Mouse (Mus musculus) neural tube, embryonic 12.5 days (tissue): Measurements from ENCODE around the gene Usp35. TPM values are rescaled to one million over a fixed set of nuclear protein-coding genes. Genes with fewer than 3 reads are reported as not detected.
A peak's percentile ranks its signal among the peaks of the same experiment; 100 is the strongest.

ENCODE experiments used
- ATAC-seq: fragments of 200-750 bp; cut with Nextera tagmentation; 2 replicates; pipeline ENCODE4 v1.8.0; 2017; ENCODE audit warnings: low read depth, mild to moderate bottlenecking, moderate TSS enrichment, moderate library complexity; ENCODE audit not compliant: low FRiP score
- H3K27ac ChIP-seq: fragments of 300-500 bp; sonication (generic); 2 replicates; pipeline ENCODE4 v1.5.1; 2016
- H3K27me3 ChIP-seq: fragments of 300-500 bp; sonication (generic); replicated peaks from 2 replicates; pipeline ENCODE4 v1.6.1; 2016; ENCODE audit warnings: mild to moderate bottlenecking
- H3K36me3 ChIP-seq: fragments of 300-500 bp; sonication (generic); 2 replicates; pipeline ENCODE4 v1.6.1; 2016; ENCODE audit warnings: mild to moderate bottlenecking
- H3K4me1 ChIP-seq: fragments of 300-500 bp; sonication (generic); 2 replicates; pipeline ENCODE4 v1.6.1; 2016
- H3K4me2 ChIP-seq: fragments of 300-500 bp; sonication (generic); replicated peaks from 2 replicates; pipeline ENCODE4 v1.6.1; 2016; ENCODE audit warnings: mild to moderate bottlenecking
- H3K4me3 ChIP-seq: fragments of 300-500 bp; sonication (generic); 2 replicates; pipeline ENCODE4 v1.5.1; 2016
- H3K9ac ChIP-seq: fragments of 300-500 bp; sonication (generic); 2 replicates; pipeline ENCODE4 v1.6.1; 2016; ENCODE audit warnings: mild to moderate bottlenecking
- H3K9me3 ChIP-seq: fragments of 300-500 bp; sonication (generic); 2 replicates; pipeline ENCODE4 v1.6.1; 2016; ENCODE audit warnings: mild to moderate bottlenecking
- WGBS: fragments of 180-500 bp; shearing (Covaris S2); methylation state at CpG from one replicate; pipeline ENCODE4 v1.1.7; 2016; 5-methylcytosine and 5-hydroxymethylcytosine counted together
- polyA plus RNA-seq: library from polyadenylated mRNA; unstranded; fragments of >200 nt; fragmentation: Nextera tagmentation; extraction: Ambion mirVana; gene quantifications from 2 replicates; pipeline ENCODE4 v1.2.1, GENCODE M21; 2016

Gene Usp35
- polyA plus RNA-seq, result 4.4 and 4.9 TPM in 2 replicates

- H3K27ac ChIP-seq, result no peak within 1 kb of the TSS
- H3K4me1 ChIP-seq, result peaks cover 24% of the 10 kb centered on the region
- H3K4me3 ChIP-seq, result peak within 1 kb of the TSS; percentile 58
- 1% methylated on average over 68 of the region's 68 CpGs for WGBS
- H3K27me3 ChIP-seq, result peaks cover 6% of the 10 kb centered on the region
- H3K9me3 ChIP-seq, result no peaks in the 10 kb centered on the region
- H3K9ac ChIP-seq, result peak within 1 kb of the TSS; percentile 78
- no peaks in the 10 kb centered on the region for H3K36me3 ChIP-seq
- peak within 1 kb of the TSS; percentile 77 for H3K4me2 ChIP-seq
- ATAC-seq, result peak; percentile 99
Observed at GRCm38 (mm10) chr7:97331726-97332666, at the start of gene Usp35, which contains the start of gene Kctd21. TSS of gene Usp35 (minus strand) at chr7:97332020. TSS of gene Kctd21 (plus strand) at chr7:97332327.

GRCm38 (mm10) chr7:97380500-97381123, 48.8 kb upstream of the Usp35 start:
- Histone ChIP-seq H3K27me3 (no peaks in the 10 kb centered on the region), H3K4me1 (no peaks in the 10 kb centered on the region), H3K9ac (no peak overlapping the region), H3K4me3 (no peak overlapping the region), H3K4me2 (no peak overlapping the region), H3K27ac (no peak overlapping the region), H3K36me3 (peaks cover 68% of the 10 kb centered on the region), H3K9me3 (no peaks in the 10 kb centered on the region)
- WGBS, result 91% methylated on average over 5 of the region's 5 CpGs
- ATAC-seq, result no peak

GRCm38 (mm10) chr7:97379304-97379703, 47.5 kb upstream of the Usp35 start:
- Histone ChIP-seq H3K9ac (no peak overlapping the region), H3K4me1 (no peaks in the 10 kb centered on the region), H3K4me3 (no peak overlapping the region), H3K36me3 (peaks cover 67% of the 10 kb centered on the region), H3K27ac (no peak overlapping the region), H3K27me3 (no peaks in the 10 kb centered on the region), H3K4me2 (no peak overlapping the region), H3K9me3 (no peaks in the 10 kb centered on the region)
- WGBS, result 94% methylated on average over 5 of the region's 5 CpGs
- ATAC-seq, result no peak

GRCm38 (mm10) chr7:97375906-97376305, 44.1 kb upstream of the Usp35 start:
- Histone ChIP-seq H3K4me3 (no peak overlapping the region), H3K9ac (no peak overlapping the region), H3K9me3 (no peaks in the 10 kb centered on the region), H3K4me1 (peaks cover 10% of the 10 kb centered on the region; the same call in 1 of the 2 replicates), H3K4me2 (no peak overlapping the region), H3K36me3 (peaks cover 42% of the 10 kb centered on the region), H3K27ac (no peak overlapping the region), H3K27me3 (no peaks in the 10 kb centered on the region)
- 79% methylated on average over 2 of the region's 2 CpGs for WGBS
- ATAC-seq, result no peak

GRCm38 (mm10) chr7:97375101-97375500, 43.3 kb upstream of the Usp35 start:
- H3K27ac ChIP-seq, result no peak overlapping the region
- WGBS, result 95% methylated on average over 9 of the region's 9 CpGs
- H3K27me3 ChIP-seq, result no peaks in the 10 kb centered on the region
- peaks cover 12% of the 10 kb centered on the region; the same call in 1 of the 2 replicates for H3K4me1 ChIP-seq
- no peak overlapping the region for H3K4me3 ChIP-seq
- no peak overlapping the region for H3K4me2 ChIP-seq
- H3K36me3 ChIP-seq, result peaks cover 42% of the 10 kb centered on the region
- no peak overlapping the region for H3K9ac ChIP-seq
- H3K9me3 ChIP-seq, result no peaks in the 10 kb centered on the region
- no peak for ATAC-seq

GRCm38 (mm10) chr7:97365887-97366286, 34.1 kb upstream of the Usp35 start:
- WGBS, result 93% methylated on average over 1 of the region's 1 CpGs
- Histone ChIP-seq H3K27ac (no peak overlapping the region), H3K4me2 (no peak overlapping the region), H3K4me3 (no peak overlapping the region), H3K9ac (no peak overlapping the region), H3K9me3 (no peaks in the 10 kb centered on the region), H3K4me1 (peaks cover 2% of the 10 kb centered on the region; the same call in 1 of the 2 replicates), H3K27me3 (no peaks in the 10 kb centered on the region), H3K36me3 (no peaks in the 10 kb centered on the region)
- no peak for ATAC-seq

GRCm38 (mm10) chr7:97361467-97361866, 29.6 kb upstream of the Usp35 start:
- Histone ChIP-seq H3K9me3 (no peaks in the 10 kb centered on the region), H3K4me2 (no peak overlapping the region)
- WGBS, result 23% methylated on average over 4 of the region's 4 CpGs

GRCm38 (mm10) chr7:97360955-97361354, 29.1 kb upstream of the Usp35 start:
- H3K27me3 ChIP-seq, result no peaks in the 10 kb centered on the region
- WGBS, result 51% methylated on average over 3 of the region's 3 CpGs
- no peaks in the 10 kb centered on the region for H3K4me1 ChIP-seq
- no peak overlapping the region for H3K4me3 ChIP-seq
- no peak overlapping the region for H3K9ac ChIP-seq
- no peak for ATAC-seq
- no peak overlapping the region for H3K4me2 ChIP-seq
- no peaks in the 10 kb centered on the region for H3K9me3 ChIP-seq
- no peaks in the 10 kb centered on the region for H3K36me3 ChIP-seq
- H3K27ac ChIP-seq, result no peak overlapping the region

More at GRCm38 (mm10) chr7:97361467-97361866, 29.6 kb upstream of the Usp35 start:
- Histone ChIP-seq H3K9ac (no peak overlapping the region), H3K4me3 (no peak overlapping the region), H3K27me3 (no peaks in the 10 kb centered on the region), H3K27ac (no peak overlapping the region), H3K36me3 (no peaks in the 10 kb centered on the region), H3K4me1 (no peaks in the 10 kb centered on the region)
- ATAC-seq, result no peak

GRCm38 (mm10) chr7:97360166-97360565, 28.3 kb upstream of the Usp35 start:
- no peak for ATAC-seq
- Histone ChIP-seq H3K36me3 (no peaks in the 10 kb centered on the region), H3K27me3 (no peaks in the 10 kb centered on the region), H3K9ac (no peak overlapping the region), H3K4me3 (no peak overlapping the region), H3K4me1 (no peaks in the 10 kb centered on the region), H3K4me2 (no peak overlapping the region), H3K27ac (no peak overlapping the region), H3K9me3 (no peaks in the 10 kb centered on the region)
- 55% methylated on average over 5 of the region's 5 CpGs for WGBS

GRCm38 (mm10) chr7:97358347-97358746, 26.5 kb upstream of the Usp35 start:
- 91% methylated on average over 4 of the region's 4 CpGs for WGBS
- Histone ChIP-seq H3K36me3 (no peaks in the 10 kb centered on the region), H3K4me3 (no peak overlapping the region), H3K4me2 (no peak overlapping the region), H3K9ac (no peak overlapping the region), H3K9me3 (no peaks in the 10 kb centered on the region), H3K27ac (no peak overlapping the region), H3K27me3 (no peaks in the 10 kb centered on the region), H3K4me1 (no peaks in the 10 kb centered on the region)
- no peak for ATAC-seq

GRCm38 (mm10) chr7:97357840-97358239, 26.0 kb upstream of the Usp35 start:
- Histone ChIP-seq H3K4me1 (no peaks in the 10 kb centered on the region), H3K27me3 (no peaks in the 10 kb centered on the region), H3K4me3 (no peak overlapping the region), H3K9ac (no peak overlapping the region), H3K4me2 (no peak overlapping the region), H3K27ac (no peak overlapping the region), H3K36me3 (no peaks in the 10 kb centered on the region), H3K9me3 (no peaks in the 10 kb centered on the region)
- 84% methylated on average over 3 of the region's 3 CpGs for WGBS
- ATAC-seq, result no peak

GRCm38 (mm10) chr7:97356875-97357276, 25.1 kb upstream of the Usp35 start:
- no peak overlapping the region for H3K4me2 ChIP-seq
- no peaks in the 10 kb centered on the region for H3K36me3 ChIP-seq
- 79% methylated on average over 5 of the region's 5 CpGs for WGBS
- ATAC-seq, result no peak
- no peaks in the 10 kb centered on the region for H3K4me1 ChIP-seq
- H3K9ac ChIP-seq, result no peak overlapping the region
- H3K27me3 ChIP-seq, result no peaks in the 10 kb centered on the region
- H3K27ac ChIP-seq, result no peak overlapping the region
- H3K9me3 ChIP-seq, result no peaks in the 10 kb centered on the region
- no peak overlapping the region for H3K4me3 ChIP-seq
